Mouse (Mus musculus) cerebellum, adult 2 months (tissue): ENCODE measurements around the gene Tmem100.

ENCODE experiments used
- CTCF ChIP-seq: fragments of 200-500 bp; IDR thresholded peaks from 2 replicates; pipeline ENCODE4 v1.5.1; 2011; ENCODE audit warnings: low read depth, mild to moderate bottlenecking, control low read depth, low read length, moderate library complexity, borderline replicate concordance; ENCODE audit not compliant: insufficient read depth
- POLR2A ChIP-seq: fragments of 200-500 bp; IDR thresholded peaks from 2 replicates; pipeline ENCODE4 v1.6.1; 2011; ENCODE audit warnings: low read length, control low read depth, borderline replicate concordance; ENCODE audit not compliant: insufficient read depth

DNA sequence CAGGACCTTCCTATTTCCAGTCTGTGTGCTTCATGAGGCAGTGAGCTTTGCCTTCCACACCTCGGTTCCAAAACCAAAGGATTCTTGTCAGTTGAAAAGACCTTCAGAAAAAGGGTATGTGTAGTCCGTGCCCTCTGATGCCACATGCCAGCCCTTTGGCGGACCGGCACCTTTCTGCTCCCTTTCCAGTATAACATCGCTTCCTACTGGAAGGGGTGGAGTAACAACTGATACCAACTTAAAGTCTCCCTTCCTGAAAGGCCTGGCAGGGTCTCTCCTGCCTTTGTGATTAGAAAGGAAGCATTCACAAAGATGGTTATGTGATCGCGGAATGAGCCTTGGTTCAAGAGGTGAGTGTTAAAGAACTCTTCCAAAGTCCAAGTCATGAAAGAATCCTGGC lies 19.9 kb downstream of the Tmem100 start:
- TF ChIP-seq POLR2A = no peak
- no peak for TF ChIP-seq CTCF
